Mouse (Mus musculus): ENCODE data around the gene Meltf. TPM values are rescaled to one million over a fixed set of nuclear protein-coding genes. Genes with fewer than 3 reads are reported as not detected.

Gene Meltf
- polyA plus RNA-seq, 1 experiment from 2014 or later, result 0.09 TPM

DNA sequence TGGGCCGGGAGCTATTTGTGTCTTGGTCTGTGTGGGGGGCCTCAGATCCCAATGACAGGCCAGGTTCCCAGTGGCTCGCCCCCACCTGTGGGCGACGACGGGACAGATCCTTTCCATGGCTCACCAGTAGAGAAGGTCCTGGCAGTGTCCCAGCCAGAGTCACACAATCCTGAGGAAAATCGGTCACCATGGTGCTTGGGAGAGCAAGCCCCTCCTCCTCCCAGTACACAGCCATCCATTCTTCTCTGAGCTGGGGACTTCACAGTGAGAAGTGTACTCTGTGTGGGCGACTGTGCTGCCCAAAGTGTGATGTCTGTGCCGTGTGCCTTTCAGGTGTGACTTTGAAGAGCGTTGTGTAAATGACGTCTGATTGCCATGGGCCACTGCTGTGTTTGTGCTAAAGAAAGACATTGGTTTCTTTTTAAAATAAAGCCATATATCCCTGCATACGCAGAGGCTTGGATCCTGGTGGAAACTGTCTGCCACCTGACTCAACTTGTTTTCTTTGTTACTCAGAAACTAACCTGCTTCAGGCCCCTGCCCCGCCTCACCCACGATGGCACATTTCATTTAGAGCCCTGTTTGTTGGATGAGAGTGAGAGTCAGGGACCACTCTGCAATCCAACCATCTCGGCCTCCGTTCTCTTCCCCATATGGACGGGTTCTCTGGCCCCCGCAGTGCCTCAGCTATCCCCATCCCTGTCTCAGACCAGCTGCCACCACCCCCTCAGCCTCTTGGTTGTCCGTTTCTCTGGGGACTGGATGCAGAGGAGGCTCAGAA, 20.1 kb downstream of the Meltf start:
- Histone ChIP-seq H3K9ac (no peak overlapping the region), H3K4me3 (no peak overlapping the region), H3K4me1 (peaks cover 22% of the 10 kb centered on the region), H3K27ac (0 out of 2 replicates have a peak overlapping the region, but pooled peaks have one; percentile 12), H3K9me3 (replicated peaks) (no peaks in the 10 kb centered on the region), H3K36me3 (ENCODE audit: poor library complexity, severe bottlenecking) (no peaks in the 10 kb centered on the region), H3K4me2 (no peak overlapping the region), H3K27me3 (no peaks in the 10 kb centered on the region)
- 78% methylated on average over 18 of the region's 18 CpGs for WGBS
- peak; percentile 68 for ATAC-seq

DNA sequence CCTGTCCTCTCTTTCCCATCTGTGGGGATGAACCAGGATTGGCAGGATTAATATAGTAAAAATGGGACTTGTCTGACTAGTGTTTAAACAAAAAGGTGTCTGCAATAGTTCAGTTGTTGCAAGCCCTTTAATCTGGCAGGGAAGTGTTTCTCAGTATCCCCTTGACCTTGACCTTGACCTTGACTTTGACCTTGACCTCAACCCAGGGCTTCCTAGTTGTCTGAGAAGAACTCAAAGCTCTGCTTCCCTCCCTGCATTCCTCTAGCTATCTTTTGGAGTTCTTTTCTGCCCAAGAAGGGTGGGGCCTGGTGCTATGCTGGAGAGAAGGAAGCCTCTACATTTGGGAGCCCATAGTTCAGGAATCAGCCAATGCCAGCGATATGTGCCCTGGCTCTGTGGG, 23.3 kb downstream of the Meltf start:
- Histone ChIP-seq H3K27me3 (no peaks in the 10 kb centered on the region), H3K4me2 (no peak overlapping the region), H3K4me1 (peaks cover 30% of the 10 kb centered on the region), H3K4me3 (no peak overlapping the region), H3K9me3 (replicated peaks) (no peaks in the 10 kb centered on the region), H3K9ac (no peak overlapping the region), H3K27ac (no peak overlapping the region), H3K36me3 (ENCODE audit: poor library complexity, severe bottlenecking) (no peaks in the 10 kb centered on the region)
- 93% methylated on average over 1 of the region's 1 CpGs for WGBS
- no peak for ATAC-seq

DNA sequence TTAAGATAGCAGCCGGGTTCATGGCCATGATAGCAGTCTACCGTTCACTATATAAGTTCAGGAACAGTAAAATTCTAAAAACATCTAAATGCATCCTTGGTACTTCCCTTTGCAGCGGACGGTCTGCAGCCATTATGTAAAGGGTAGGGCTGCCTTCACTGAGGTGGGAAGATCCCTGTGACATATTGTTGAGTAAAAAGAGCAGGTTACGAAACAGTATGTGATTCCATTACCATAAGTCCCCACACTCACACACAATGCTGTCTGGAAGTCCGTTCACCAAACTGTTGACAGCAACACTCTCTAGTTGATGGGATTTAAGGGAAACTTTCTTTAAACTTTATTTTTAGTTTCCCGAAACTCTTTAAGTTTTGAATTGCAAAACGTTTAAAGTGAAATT, 24.6 kb downstream of the Meltf start:
- H3K27ac ChIP-seq, result no peak overlapping the region
- H3K4me1 ChIP-seq, result peaks cover 21% of the 10 kb centered on the region; the same call in 1 of the 2 replicates
- H3K27me3 ChIP-seq, result no peaks in the 10 kb centered on the region
- H3K36me3 ChIP-seq (ENCODE audit: poor library complexity, severe bottlenecking), result no peaks in the 10 kb centered on the region
- WGBS, result 89% methylated on average over 8 of the region's 8 CpGs
- H3K9ac ChIP-seq, result no peak overlapping the region
- no peaks in the 10 kb centered on the region for H3K9me3 ChIP-seq (replicated peaks)
- H3K4me3 ChIP-seq, result no peak overlapping the region
- no peak overlapping the region for H3K4me2 ChIP-seq
- ATAC-seq, result no peak

DNA sequence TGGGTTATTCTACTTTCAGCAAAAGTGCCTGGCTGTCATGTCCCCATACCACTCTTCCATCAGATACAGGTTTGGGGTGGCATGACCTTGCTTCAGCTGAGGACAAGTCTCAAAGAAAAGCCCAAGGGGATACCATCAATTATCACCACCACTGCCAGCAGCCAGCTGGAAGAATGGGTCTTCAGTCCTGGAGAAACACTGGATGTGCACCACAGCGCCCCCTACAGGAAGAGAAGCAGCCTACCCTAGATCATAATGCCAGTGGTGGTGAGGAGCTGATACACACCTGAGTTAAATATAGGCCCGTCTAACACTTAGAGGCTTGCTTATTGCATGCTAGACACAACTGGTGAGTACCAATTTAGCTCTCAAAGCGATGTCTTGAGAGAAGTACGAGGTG, 26.7 kb downstream of the Meltf start:
- 0 out of 2 replicates have a peak, but pooled peaks cover 13% of the 10 kb centered on the region for H3K4me1 ChIP-seq
- H3K9ac ChIP-seq, result no peak overlapping the region
- H3K27ac ChIP-seq, result no peak overlapping the region
- no peak overlapping the region for H3K4me3 ChIP-seq
- H3K27me3 ChIP-seq, result no peaks in the 10 kb centered on the region
- ATAC-seq, result no peak
- no peaks in the 10 kb centered on the region for H3K36me3 ChIP-seq (ENCODE audit: poor library complexity, severe bottlenecking)
- no peaks in the 10 kb centered on the region for H3K9me3 ChIP-seq (replicated peaks)
- H3K4me2 ChIP-seq, result no peak overlapping the region
- 81% methylated on average over 4 of the region's 4 CpGs for WGBS

DNA sequence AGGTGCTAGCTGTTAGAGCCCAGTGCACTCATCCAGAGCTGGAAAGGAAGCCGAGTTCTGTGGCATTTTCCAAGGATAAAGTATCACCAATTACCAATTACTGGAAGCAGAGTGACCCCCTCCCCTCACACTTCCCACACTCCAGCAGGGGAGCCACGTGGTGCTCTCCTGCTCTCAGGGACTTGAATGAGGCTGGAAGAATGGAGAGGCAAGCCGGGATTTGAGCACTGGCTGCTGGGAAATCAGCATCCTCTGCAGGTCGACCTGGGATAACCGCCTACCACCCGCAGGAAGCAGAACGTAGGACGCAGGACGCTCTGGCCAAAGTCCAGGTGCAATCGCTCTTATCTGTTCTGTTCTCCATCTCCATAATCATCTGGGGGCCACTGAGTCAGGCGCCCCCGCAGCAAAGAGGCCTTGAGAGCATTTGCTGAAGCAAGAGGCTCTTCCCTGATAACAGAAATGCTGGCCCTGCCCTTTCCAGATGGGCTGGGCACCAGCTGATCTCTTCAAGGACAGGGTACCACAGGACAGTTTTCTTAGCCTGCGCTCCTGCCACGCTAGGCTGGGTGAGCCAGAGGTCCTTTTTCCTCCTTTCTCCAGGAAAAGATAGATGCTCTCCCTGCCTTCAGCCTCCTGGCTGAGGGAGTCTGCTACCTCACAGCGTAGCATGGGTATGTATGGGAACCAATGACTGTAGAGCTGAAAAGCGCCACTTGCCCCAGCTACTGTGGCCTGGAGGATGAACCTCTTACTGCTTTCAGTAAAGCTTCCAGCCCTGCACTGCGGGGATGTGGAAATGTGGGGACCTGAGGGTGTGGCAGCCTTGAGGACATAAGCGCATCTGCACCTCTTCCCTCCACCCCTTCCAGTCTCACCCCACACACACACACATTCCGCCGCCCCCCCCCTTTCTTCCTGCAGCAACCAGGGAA, 27.5 kb downstream of the Meltf start:
- 0 out of 2 replicates have a peak, but pooled peaks cover 13% of the 10 kb centered on the region for H3K4me1 ChIP-seq
- no peaks in the 10 kb centered on the region for H3K9me3 ChIP-seq (replicated peaks)
- H3K9ac ChIP-seq, result peak overlapping the region; percentile 12; the same call in 1 of the 2 replicates
- H3K4me3 ChIP-seq, result no peak overlapping the region
- 40% methylated on average over 20 of the region's 20 CpGs for WGBS
- H3K27ac ChIP-seq, result no peak overlapping the region
- ATAC-seq, result no peak
- H3K4me2 ChIP-seq, result peak overlapping the region; percentile 38
- no peaks in the 10 kb centered on the region for H3K27me3 ChIP-seq
- no peaks in the 10 kb centered on the region for H3K36me3 ChIP-seq (ENCODE audit: poor library complexity, severe bottlenecking)

DNA sequence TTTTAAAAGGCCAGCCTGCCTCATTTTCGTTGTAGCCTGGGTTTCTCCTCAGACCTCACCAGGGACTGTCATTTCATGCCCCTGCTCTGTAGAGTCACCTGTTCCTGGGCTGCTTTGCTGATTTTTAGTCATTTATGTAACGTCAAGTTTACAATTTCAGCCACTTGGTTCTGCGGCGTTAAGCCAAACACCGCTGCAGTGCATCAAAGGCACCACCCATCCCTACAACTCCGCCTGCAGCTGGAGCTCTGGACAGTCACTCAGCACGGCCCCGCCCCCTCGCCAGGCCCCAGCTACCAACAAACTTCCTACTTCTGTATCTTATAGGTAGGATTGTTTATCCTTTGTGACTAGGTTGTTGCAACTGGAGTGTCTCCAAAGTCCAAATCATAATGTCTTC, 28.3 kb downstream of the Meltf start:
- ATAC-seq, result no peak
- Histone ChIP-seq H3K27ac (no peak overlapping the region), H3K36me3 (ENCODE audit: poor library complexity, severe bottlenecking) (no peaks in the 10 kb centered on the region), H3K4me1 (0 out of 2 replicates have a peak, but pooled peaks cover 13% of the 10 kb centered on the region), H3K4me2 (peak overlapping the region; percentile 38), H3K9ac (no peak overlapping the region), H3K27me3 (no peaks in the 10 kb centered on the region), H3K4me3 (no peak overlapping the region), H3K9me3 (replicated peaks) (no peaks in the 10 kb centered on the region)
- WGBS, result 18% methylated on average over 9 of the region's 9 CpGs

DNA sequence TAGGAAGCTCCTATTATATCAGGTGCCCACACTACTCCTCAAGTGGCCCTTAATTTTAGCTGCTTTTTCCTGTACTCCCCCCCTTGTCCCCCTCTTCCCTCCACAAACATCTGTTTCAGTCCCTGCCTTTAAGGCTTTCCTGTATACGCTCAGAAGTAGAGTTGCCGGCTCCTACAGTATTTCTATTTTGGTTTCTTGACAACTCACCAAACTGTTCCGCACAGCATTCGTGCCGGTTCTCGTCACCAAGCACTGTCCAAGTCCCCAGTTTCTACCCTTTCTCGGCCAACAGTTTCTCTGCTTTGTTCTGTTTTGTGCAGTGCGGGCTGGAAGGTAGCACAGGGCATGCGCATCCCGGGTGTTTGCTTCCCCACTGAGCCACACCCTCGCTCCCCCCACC, 30.3 kb downstream of the Meltf start:
- Histone ChIP-seq H3K9me3 (replicated peaks) (no peaks in the 10 kb centered on the region), H3K9ac (no peak overlapping the region), H3K4me1 (0 out of 2 replicates have a peak, but pooled peaks cover 13% of the 10 kb centered on the region), H3K36me3 (ENCODE audit: poor library complexity, severe bottlenecking) (no peaks in the 10 kb centered on the region), H3K4me3 (no peak overlapping the region), H3K4me2 (no peak overlapping the region), H3K27me3 (no peaks in the 10 kb centered on the region), H3K27ac (no peak overlapping the region)
- 65% methylated on average over 11 of the region's 11 CpGs for WGBS
- no peak for ATAC-seq

DNA sequence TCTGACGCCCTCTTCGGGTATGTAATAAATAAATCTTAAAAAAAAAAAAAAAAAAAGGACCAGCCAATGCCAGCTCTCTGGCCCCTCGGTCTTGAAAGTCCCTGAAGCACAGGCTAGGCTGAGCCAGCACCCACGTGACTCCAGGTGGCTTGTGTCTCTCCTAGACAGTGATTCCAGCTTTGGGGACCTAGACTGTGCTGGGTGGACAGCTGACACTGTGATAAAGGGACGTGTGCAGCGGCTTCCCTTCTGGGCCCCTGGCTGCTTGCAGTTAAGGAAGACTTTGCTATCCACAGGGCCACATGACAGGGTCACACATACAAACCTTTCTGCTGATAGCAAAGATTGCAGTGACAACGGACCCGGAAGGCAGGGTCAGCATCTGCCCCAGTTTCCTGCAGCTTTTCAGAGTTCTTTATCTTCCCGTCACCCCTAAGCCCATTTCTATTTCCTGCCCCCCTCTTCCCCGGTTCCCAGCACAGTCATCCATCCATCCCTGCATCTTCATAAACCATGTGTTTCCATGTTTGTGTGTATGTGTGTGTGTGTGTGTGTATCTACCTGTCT, 31.8 kb downstream of the Meltf start:
- Histone ChIP-seq H3K4me1 (0 out of 2 replicates have a peak, but pooled peaks cover 13% of the 10 kb centered on the region), H3K4me2 (no peak overlapping the region), H3K27me3 (no peaks in the 10 kb centered on the region), H3K9ac (no peak overlapping the region), H3K9me3 (replicated peaks) (no peaks in the 10 kb centered on the region), H3K27ac (no peak overlapping the region), H3K36me3 (ENCODE audit: poor library complexity, severe bottlenecking) (no peaks in the 10 kb centered on the region), H3K4me3 (no peak overlapping the region)
- ATAC-seq, result no peak
- WGBS, result 81% methylated on average over 10 of the region's 10 CpGs

DNA sequence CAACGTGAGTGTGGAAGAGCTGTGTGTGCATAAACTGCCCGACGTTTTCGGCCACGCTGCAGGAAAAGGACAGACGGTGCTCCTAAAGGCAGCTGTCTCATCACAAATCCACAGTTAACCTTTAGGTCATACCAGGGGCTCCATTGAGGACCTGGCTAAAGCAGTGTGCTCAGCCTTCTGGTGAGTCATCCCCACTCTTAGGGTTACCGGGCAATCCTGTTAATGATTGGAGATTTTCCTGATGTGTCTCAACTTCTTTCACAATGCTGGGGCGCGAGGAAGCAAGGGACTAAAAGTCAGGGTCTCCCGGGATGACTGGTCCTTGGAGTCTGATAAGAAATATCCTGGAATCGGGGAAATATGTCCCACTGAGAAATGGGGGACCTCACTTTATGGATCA, 39.2 kb downstream of the Meltf start:
- Histone ChIP-seq H3K9ac (no peak overlapping the region), H3K9me3 (replicated peaks) (no peaks in the 10 kb centered on the region), H3K4me2 (no peak overlapping the region), H3K27me3 (no peaks in the 10 kb centered on the region), H3K4me1 (no peaks in the 10 kb centered on the region), H3K27ac (no peak overlapping the region), H3K4me3 (no peak overlapping the region), H3K36me3 (ENCODE audit: poor library complexity, severe bottlenecking) (no peaks in the 10 kb centered on the region)
- WGBS, result 83% methylated on average over 11 of the region's 11 CpGs
- no peak for ATAC-seq

DNA sequence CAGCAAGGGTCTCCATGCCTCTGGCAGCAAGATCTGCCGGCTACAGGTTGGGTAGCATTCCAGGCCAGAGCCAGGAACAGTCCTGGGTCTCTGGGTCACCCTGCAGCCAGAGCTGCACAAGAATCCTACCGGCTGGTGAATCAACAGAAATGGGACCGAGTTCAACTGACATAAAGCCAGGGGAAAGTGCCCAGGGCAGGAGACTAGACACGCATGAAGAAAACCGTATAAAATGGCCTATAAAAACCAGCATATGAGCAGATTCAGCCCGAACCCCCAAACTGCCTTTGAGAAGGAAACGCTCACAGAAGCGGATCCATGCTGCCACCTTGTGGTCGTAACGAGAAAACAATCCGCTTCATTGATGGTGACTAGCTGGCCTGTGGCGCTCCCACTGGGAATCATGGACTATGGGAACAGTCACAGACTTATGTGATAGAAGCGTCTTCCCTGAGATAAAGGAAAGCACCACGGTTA, 39.7 kb downstream of the Meltf start:
- ATAC-seq, result peak; percentile 72
- H3K27ac ChIP-seq, result no peak overlapping the region

DNA sequence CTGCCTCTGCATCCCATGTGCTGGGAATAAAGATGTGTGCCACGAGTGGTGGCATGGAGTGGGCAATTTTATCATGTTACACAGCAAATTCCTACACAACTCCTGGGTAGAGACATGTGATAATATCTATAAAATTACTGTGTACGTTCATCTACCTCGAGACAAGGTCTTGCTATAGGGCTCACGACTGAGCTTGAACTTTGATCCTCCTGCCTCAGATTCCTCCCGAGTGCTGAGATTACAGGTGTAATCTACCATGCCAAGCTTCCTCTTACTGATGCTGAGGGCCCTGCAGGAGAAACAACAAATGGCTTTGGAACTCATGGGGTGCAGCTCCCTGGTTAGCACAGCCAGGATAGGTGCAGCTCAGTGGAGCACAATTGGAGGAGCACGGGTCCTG, 45.8 kb downstream of the Meltf start:
- Histone ChIP-seq H3K36me3 (ENCODE audit: poor library complexity, severe bottlenecking) (no peaks in the 10 kb centered on the region), H3K4me2 (no peak overlapping the region), H3K4me1 (no peaks in the 10 kb centered on the region), H3K9ac (no peak overlapping the region), H3K27ac (no peak overlapping the region), H3K9me3 (replicated peaks) (no peaks in the 10 kb centered on the region), H3K27me3 (no peaks in the 10 kb centered on the region), H3K4me3 (no peak overlapping the region)
- no peak for ATAC-seq
- 83% methylated on average over 6 of the region's 6 CpGs for WGBS

More for the DNA sequence above, 39.7 kb downstream of the Meltf start:
- Histone ChIP-seq H3K9me3 (replicated peaks) (no peaks in the 10 kb centered on the region), H3K4me2 (peak overlapping the region; percentile 23; the same call in 1 of the 2 replicates), H3K27me3 (no peaks in the 10 kb centered on the region), H3K4me1 (no peaks in the 10 kb centered on the region), H3K36me3 (ENCODE audit: poor library complexity, severe bottlenecking) (no peaks in the 10 kb centered on the region), H3K4me3 (no peak overlapping the region), H3K9ac (no peak overlapping the region)
- 6% methylated on average over 14 of the region's 14 CpGs for WGBS

DNA sequence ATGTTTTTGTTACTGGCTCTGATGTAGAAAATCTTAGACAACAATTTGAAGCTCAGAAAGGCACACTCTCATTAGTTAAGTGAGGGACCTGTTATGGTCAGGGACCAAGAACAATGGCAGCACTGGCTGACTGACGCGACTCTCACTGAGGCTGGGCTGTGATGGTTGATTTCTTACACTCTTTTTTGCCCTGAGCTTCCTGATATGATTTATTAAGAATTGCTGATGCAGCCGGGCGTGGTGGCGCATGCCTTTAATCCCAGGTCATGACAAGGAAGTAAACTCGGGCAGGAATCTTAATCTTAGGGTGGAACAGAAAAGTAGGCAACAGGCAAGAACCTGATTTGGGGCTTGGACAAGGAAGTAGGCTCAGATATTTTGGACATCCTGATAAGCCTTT, 47.5 kb downstream of the Meltf start:
- Histone ChIP-seq H3K36me3 (ENCODE audit: poor library complexity, severe bottlenecking) (no peaks in the 10 kb centered on the region), H3K9ac (no peak overlapping the region), H3K27me3 (peaks cover 7% of the 10 kb centered on the region; the same call in 1 of the 2 replicates), H3K4me2 (no peak overlapping the region), H3K4me1 (no peaks in the 10 kb centered on the region), H3K4me3 (no peak overlapping the region), H3K27ac (no peak overlapping the region), H3K9me3 (replicated peaks) (no peaks in the 10 kb centered on the region)
- ATAC-seq, result no peak
- 77% methylated on average over 6 of the region's 6 CpGs for WGBS
